Mouse (Mus musculus) liver, adult 2 months (tissue): ENCODE results near the gene Sec14l1. TPM values are rescaled to one million over a fixed set of nuclear protein-coding genes. Genes with fewer than 3 reads are reported as not detected.

Source experiments
- DNase-seq: peaks from one replicate; pipeline ENCODE4 v3.0.0-alpha.2; 2011; ENCODE audit warnings: low read depth, low spot score; ENCODE audit errors: extremely low read depth
- H3K27ac ChIP-seq: fragments of 200-500 bp; replicated peaks from 2 replicates; pipeline ENCODE4 v1.5.1; 2012; ENCODE audit warnings: low read depth, mild to moderate bottlenecking, control low read depth, inconsistent platforms, low read length; ENCODE audit not compliant: insufficient read depth
- H3K27me3 ChIP-seq: fragments of 200-500 bp; 2 replicates; pipeline ENCODE4 v1.6.1; 2012; ENCODE audit warnings: mild to moderate bottlenecking, moderate library complexity, low read length, inconsistent platforms; ENCODE audit not compliant: control insufficient read depth, insufficient read depth
- H3K36me3 ChIP-seq: fragments of 200-500 bp; 2 replicates; pipeline ENCODE4 v1.6.1; 2012; ENCODE audit warnings: low read length, inconsistent platforms; ENCODE audit not compliant: control insufficient read depth, insufficient read depth
- H3K4me1 ChIP-seq: fragments of 200-500 bp; 2 replicates; pipeline ENCODE4 v1.6.1; 2011; ENCODE audit warnings: low read length; ENCODE audit not compliant: control insufficient read depth, insufficient read depth
- H3K4me3 ChIP-seq: fragments of 200-500 bp; 2 replicates; pipeline ENCODE4 v1.5.1; 2011; ENCODE audit warnings: low read depth, mild to moderate bottlenecking, control low read depth, low read length, moderate library complexity; ENCODE audit not compliant: insufficient read depth
- H3K79me2 ChIP-seq: fragments of 200-500 bp; 2 replicates; pipeline ENCODE4 v1.6.1; 2012; ENCODE audit warnings: inconsistent platforms, mild to moderate bottlenecking, low read length, moderate library complexity; ENCODE audit not compliant: control insufficient read depth, insufficient read depth
- H3K9ac ChIP-seq: fragments of 200-500 bp; 2 replicates; pipeline ENCODE4 v1.6.1; 2012; ENCODE audit warnings: low read depth, mild to moderate bottlenecking, control low read depth, inconsistent platforms, low read length
- CTCF ChIP-seq: fragments of 200-500 bp; IDR thresholded peaks from 2 replicates; pipeline ENCODE4 v1.5.1; 2011; ENCODE audit warnings: low read depth, low read length, control low read depth
- POLR2A ChIP-seq: fragments of 200-500 bp; IDR thresholded peaks from 2 replicates; pipeline ENCODE4 v1.6.1; 2011; ENCODE audit warnings: low read length, control low read depth; ENCODE audit not compliant: insufficient read depth; ENCODE audit errors: extremely low read depth
- WGBS: fragments of 180-500 bp; shearing (Covaris S2); methylation state at CpG from one replicate; pipeline ENCODE4 v1.1.7; 2018; 5-methylcytosine and 5-hydroxymethylcytosine counted together
- polyA plus RNA-seq: library from polyadenylated mRNA; depleted of rRNA; stranded (reverse); fragments of >200 nt; gene quantifications from 2 replicates; pipeline ENCODE4 v1.2.3, GENCODE M21; 2012
- total RNA-seq: library from RNA; depleted of rRNA; stranded (reverse); fragments of >200 nt; gene quantifications from 2 replicates; pipeline ENCODE4 v1.2.3, GENCODE M21; 2014

Sec14l1 gene
- total and polyA plus RNA-seq, 2 experiments, result 4.6 to 8.2 TPM

DNA sequence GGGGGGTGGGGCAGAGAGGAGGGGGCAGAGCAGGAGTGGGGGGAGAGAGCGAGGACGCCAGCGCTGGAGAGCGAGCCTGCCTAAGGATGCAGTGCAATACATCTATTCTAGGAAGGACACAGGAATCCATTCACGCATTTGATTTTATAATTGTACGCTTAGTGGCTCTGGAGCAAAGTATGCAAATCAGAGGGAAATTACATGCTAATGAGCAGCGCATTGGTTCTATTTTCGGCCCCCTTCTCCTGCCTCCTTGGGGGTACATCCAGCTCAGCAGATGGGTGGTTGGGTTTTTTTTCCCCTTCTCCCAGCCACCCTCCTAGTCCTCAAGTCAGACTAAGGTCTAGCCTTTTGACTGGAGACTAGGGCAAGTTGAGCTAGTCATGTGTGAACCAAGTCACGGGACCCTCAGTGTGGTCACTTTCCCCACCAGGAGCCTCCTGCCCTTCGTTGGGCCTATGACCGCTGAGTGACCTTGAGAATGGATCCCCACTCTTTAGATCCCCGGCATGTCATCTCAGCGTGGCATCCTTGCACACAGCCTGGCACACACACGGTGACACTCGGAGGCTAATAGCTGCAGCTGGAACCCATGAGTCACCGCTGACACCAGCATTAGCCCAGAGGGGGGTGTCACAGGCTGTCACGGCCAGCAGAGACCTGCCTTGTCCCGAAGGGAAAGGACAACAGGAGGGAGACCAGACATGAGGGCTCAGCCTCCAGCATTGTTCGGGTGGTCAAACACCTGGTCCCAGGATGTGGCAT lies 55.0 kb downstream of the Sec14l1 start:
- TF ChIP-seq CTCF (no peak), POLR2A (no peak)
- no peak for DNase-seq
- H3K4me3 ChIP-seq, result no peak overlapping the region
- no peaks in the 10 kb centered on the region for H3K27me3 ChIP-seq
- no peak overlapping the region for H3K9ac ChIP-seq
- H3K79me2 ChIP-seq, result no peaks in the 10 kb centered on the region
- WGBS, result 94% methylated on average over 19 of the region's 19 CpGs
- no peaks in the 10 kb centered on the region for H3K4me1 ChIP-seq
- no peaks in the 10 kb centered on the region for H3K36me3 ChIP-seq
- H3K27ac ChIP-seq, result no peak overlapping the region

DNA sequence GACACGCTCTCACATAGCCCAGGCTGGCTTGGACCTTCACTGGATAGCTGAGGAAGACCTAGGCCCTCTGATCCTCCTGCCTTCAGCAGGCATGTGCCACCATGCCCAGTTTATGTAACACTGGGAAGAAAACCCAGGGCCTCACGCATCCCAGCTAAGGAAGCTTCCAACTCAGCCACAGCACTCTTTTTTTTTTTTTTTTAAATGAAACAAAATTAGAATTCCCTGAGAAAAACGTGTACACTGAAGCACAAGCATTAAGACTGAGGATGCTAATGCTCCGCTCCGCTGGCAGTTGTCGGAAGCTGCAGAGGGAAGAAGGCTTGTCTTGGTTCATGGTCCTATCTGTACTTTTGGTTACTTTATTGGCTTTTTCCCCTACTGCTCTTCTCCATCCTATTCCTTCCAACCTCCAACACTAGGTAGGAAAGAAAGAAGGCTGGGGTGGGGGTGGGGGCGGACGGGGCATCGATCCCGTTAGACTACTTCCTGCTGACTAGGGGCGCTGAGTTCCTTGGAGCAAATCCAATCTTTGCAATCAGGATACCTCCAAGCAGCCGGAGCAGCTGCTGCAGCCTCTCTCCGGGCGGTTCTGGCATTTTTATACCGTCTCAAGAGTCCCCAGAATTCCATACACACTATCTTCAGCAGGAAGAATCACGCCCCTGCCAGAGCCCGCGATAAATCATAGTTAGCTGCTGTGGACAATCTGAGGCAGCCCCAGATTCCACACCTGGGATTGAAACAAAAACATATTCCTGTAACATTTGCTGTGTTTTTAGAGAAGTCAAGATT lies 59.3 kb downstream of the Sec14l1 start:
- no peaks in the 10 kb centered on the region for H3K36me3 ChIP-seq
- WGBS, result 59% methylated on average over 18 of the region's 18 CpGs
- 0 out of 2 replicates have a peak overlapping the region, but pooled peaks have one; percentile 5 for H3K9ac ChIP-seq
- no peak for DNase-seq
- H3K27me3 ChIP-seq, result no peaks in the 10 kb centered on the region
- peaks cover 3% of the 10 kb centered on the region; the same call in 1 of the 2 replicates for H3K4me1 ChIP-seq
- no peak overlapping the region for H3K27ac ChIP-seq
- TF ChIP-seq POLR2A (no peak), CTCF (no peak)
- H3K79me2 ChIP-seq, result no peaks in the 10 kb centered on the region
- H3K4me3 ChIP-seq, result peak overlapping the region; percentile 40

DNA sequence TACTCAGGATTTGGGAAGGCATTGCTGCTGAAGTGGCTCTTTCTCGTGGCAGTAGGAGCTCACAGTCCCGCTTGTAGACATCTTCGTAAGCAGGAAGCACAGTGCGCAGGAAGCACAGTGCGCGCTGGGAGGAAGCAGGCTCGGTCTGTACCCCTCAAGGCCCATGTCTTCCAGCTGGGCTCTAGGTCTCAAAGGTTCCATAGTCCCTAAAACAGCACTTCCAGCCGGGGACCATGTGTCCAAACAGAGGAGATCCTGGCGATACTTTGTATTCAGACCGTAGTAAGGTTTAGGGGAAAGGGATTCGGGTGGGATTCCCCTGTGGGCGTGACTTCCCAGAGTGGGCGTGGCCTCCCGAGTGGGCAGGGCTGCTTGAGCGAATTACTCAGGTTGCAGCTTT lies 60.0 kb downstream of the Sec14l1 start:
- Histone ChIP-seq H3K27me3 (no peaks in the 10 kb centered on the region), H3K36me3 (no peaks in the 10 kb centered on the region), H3K27ac (no peak overlapping the region), H3K9ac (peak overlapping the region; percentile 26), H3K4me1 (peaks cover 3% of the 10 kb centered on the region; the same call in 1 of the 2 replicates), H3K79me2 (no peaks in the 10 kb centered on the region), H3K4me3 (peak overlapping the region; percentile 40)
- no peak for DNase-seq
- WGBS, result 51% methylated on average over 15 of the region's 15 CpGs
- TF ChIP-seq POLR2A (no peak), CTCF (no peak)

DNA sequence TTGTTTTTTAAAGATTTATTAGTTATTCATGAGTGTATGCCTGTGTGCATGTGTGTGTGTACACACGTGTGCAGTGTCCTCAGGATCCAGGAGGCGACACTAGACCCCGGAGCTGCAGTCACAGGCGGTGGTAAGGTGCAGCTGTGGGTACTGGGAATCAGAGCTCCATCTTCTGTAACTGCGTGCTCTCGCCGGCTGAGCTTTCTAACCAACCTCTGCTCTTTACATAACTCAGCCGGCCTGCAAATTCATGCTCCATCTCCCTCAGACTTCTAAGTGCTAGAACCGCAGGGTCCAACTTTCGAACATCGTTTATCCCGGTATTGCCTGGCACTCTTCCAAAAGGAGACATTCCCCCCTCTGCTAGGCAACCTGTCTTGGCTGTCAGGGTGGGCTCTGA lies 60.5 kb downstream of the Sec14l1 start:
- DNase-seq, result no peak
- H3K27me3 ChIP-seq, result no peaks in the 10 kb centered on the region
- no peaks in the 10 kb centered on the region for H3K79me2 ChIP-seq
- WGBS, result 89% methylated on average over 12 of the region's 12 CpGs
- H3K9ac ChIP-seq, result no peak overlapping the region
- TF ChIP-seq POLR2A (no peak), CTCF (no peak)
- H3K36me3 ChIP-seq, result no peaks in the 10 kb centered on the region
- no peak overlapping the region for H3K27ac ChIP-seq
- H3K4me3 ChIP-seq, result no peak overlapping the region
- peaks cover 3% of the 10 kb centered on the region; the same call in 1 of the 2 replicates for H3K4me1 ChIP-seq

DNA sequence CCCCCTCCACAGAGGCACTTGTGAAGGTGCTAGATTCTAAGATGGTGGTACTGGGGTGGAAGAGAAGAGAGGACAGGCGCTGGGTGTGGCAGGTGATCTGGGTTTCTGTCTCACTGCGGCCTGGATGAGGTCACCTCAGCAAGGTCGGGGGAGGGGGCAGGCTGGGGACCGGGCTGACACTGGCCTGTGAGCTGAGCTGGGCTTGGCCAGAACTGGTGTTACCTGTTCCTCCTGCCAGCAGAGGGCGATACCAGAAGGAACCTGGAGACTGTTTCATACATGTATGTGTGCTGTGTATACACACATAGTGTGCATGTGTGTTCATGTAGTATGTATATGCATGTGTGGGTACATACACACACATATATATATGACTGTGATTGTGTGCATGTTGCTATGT lies 61.3 kb downstream of the Sec14l1 start:
- H3K4me3 ChIP-seq, result no peak overlapping the region
- H3K27ac ChIP-seq, result no peak overlapping the region
- no peak overlapping the region for H3K9ac ChIP-seq
- no peaks in the 10 kb centered on the region for H3K27me3 ChIP-seq
- no peaks in the 10 kb centered on the region for H3K36me3 ChIP-seq
- peaks cover 3% of the 10 kb centered on the region; the same call in 1 of the 2 replicates for H3K4me1 ChIP-seq
- 32% methylated on average over 5 of the region's 5 CpGs for WGBS
- TF ChIP-seq CTCF (peak; percentile 65), POLR2A (no peak)
- peak; percentile 26 for DNase-seq
- no peaks in the 10 kb centered on the region for H3K79me2 ChIP-seq

DNA sequence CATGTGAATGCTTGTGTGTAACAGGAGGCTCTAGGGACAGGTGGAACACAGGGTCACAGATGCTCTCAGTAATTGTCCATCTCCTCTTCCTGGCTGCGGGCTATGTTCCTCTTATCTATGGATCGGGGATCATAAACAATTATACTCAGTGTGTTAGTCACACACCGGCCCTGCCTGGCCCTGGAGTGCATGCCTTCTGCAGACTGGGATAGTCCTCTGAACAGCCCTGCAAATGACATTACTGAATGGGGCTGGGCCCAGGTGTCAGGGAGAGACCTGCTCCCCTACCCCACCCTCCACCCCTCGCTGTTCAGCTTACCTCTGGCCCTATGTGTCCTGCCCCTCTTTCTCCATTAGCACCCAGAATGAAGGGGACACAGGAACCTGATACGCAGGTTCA lies 61.9 kb downstream of the Sec14l1 start:
- no peak overlapping the region for H3K27ac ChIP-seq
- H3K4me1 ChIP-seq, result peaks cover 3% of the 10 kb centered on the region; the same call in 1 of the 2 replicates
- no peaks in the 10 kb centered on the region for H3K79me2 ChIP-seq
- no peak for DNase-seq
- no peaks in the 10 kb centered on the region for H3K36me3 ChIP-seq
- no peaks in the 10 kb centered on the region for H3K27me3 ChIP-seq
- H3K9ac ChIP-seq, result no peak overlapping the region
- TF ChIP-seq CTCF, result no peak
- TF ChIP-seq POLR2A, result no peak
- no peak overlapping the region for H3K4me3 ChIP-seq
- WGBS, result 75% methylated on average over 5 of the region's 5 CpGs
